Mouse (Mus musculus) E14TG2a.4 (cell line): ENCODE measurements around the gene 1700025B11Rik.

Experiments
- H3K27me3 ChIP-seq: 2 replicates; pipeline ENCODE4 v1.6.1; 2014; ENCODE audit warnings: low read length, control low read depth; ENCODE audit not compliant: insufficient read depth
- H3K36me3 ChIP-seq: 2 replicates; pipeline ENCODE4 v1.6.1; 2014; ENCODE audit warnings: low read length, control low read depth; ENCODE audit not compliant: insufficient read depth
- H3K4me1 ChIP-seq: replicated peaks from 2 replicates; pipeline ENCODE4 v1.6.1; 2014; ENCODE audit warnings: low read depth, low read length, control low read depth
- H3K4me3 ChIP-seq: replicated peaks from 2 replicates; pipeline ENCODE4 v1.5.1; 2014; ENCODE audit warnings: mild to moderate bottlenecking, low read length
- H3K9me3 ChIP-seq: 2 replicates; pipeline ENCODE4 v1.6.1; 2014; ENCODE audit warnings: low read length, control low read depth
- CTCF ChIP-seq: conservative IDR thresholded peaks from 2 replicates; pipeline ENCODE4 v1.5.1; 2014; ENCODE audit warnings: low read length
- NANOG ChIP-seq: IDR thresholded peaks from 2 replicates; pipeline ENCODE4 v1.6.1; 2014; ENCODE audit warnings: borderline replicate concordance, low read length, mixed read lengths
- POU5F1 ChIP-seq: IDR thresholded peaks from 2 replicates; pipeline ENCODE4 v1.6.1; 2014; ENCODE audit warnings: low read length, borderline replicate concordance

Gene 1700025B11Rik

DNA sequence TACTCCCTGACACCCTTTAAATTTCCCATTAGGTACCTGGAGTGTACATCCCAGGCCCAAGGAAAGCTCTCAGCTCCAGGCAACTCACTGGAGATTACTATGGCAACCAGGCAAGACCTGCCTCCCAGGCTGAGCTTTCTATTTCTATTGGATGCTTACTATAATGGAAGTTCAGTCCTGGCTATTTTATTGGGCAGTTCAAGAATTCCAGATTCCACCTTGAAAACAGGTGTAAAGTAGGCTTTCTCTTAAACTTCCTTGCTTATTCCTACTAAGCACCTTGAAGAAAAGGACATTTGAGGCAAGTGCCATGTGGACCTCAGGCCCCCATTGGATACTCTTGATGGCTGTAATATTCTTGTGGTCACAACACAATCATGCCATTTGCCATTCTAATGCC lies at the start of gene 1700025B11Rik:
Gene 1700025B11Rik, minus strand, starts transcription at position 101 of the 400 bp plus-strand sequence.
- TF ChIP-seq POU5F1: no peak
- no peak for TF ChIP-seq CTCF
- TF ChIP-seq NANOG: no peak
- H3K4me1 ChIP-seq: peaks cover 14% of the 10 kb centered on the region
- H3K9me3 ChIP-seq: no peaks in the 10 kb centered on the region
- no peaks in the 10 kb centered on the region for H3K36me3 ChIP-seq
- H3K4me3 ChIP-seq: no peak within 1 kb of the TSS
- H3K27me3 ChIP-seq: no peaks in the 10 kb centered on the region

DNA sequence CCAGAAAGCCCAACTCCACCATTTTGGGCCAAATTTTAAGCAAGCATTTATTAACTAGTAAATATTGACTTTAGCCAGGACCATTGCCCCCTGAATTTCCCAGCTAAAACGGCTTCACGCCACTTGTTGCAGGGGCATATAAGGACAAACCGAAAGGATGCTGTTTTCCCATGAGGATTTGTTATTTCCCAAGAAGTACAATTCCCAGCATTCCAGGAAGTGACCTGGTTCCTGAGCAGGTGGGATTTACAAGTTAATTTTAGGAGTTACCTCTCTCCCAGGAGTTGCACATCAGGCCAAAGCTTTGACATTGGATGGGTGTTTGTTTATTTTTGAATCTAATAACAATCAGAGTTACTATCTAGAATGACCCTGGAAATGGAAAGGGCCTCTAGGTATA lies 44.4 kb upstream of the 1700025B11Rik start:
- Histone ChIP-seq H3K27me3 (no peaks in the 10 kb centered on the region), H3K4me1 (no peaks in the 10 kb centered on the region), H3K36me3 (no peaks in the 10 kb centered on the region), H3K9me3 (no peaks in the 10 kb centered on the region), H3K4me3 (no peak overlapping the region)
- TF ChIP-seq NANOG (no peak), POU5F1 (no peak), CTCF (no peak)

DNA sequence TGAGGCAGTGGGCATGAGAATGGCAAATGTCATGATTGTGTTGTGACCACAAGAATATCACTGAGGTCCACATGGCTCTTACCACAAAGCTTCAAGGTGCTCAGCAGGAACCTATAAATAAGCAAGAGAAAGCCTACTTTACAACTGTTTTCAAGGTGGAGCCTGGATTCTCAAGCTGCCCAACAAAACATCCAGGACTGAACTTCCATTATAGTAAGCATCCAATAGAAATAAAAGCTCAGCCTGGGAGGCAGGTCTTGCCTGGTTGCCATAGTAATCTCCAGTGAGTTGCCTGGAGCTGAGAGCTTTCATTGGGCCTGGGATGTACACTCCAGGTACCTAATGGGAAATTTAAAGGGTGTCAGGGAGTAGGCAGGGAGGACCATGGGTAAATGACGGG lies 37.3 kb upstream of the 1700025B11Rik start, which contains the start of gene Gm36245:
Gene Gm36245, plus strand, starts transcription at position 301 of the 400 bp plus-strand sequence.
- no peaks in the 10 kb centered on the region for H3K9me3 ChIP-seq
- TF ChIP-seq POU5F1 (no peak), NANOG (no peak), CTCF (no peak)
- H3K4me3 ChIP-seq: no peak within 1 kb of the TSS
- H3K4me1 ChIP-seq: no peaks in the 10 kb centered on the region
- H3K27me3 ChIP-seq: no peaks in the 10 kb centered on the region
- no peaks in the 10 kb centered on the region for H3K36me3 ChIP-seq

DNA sequence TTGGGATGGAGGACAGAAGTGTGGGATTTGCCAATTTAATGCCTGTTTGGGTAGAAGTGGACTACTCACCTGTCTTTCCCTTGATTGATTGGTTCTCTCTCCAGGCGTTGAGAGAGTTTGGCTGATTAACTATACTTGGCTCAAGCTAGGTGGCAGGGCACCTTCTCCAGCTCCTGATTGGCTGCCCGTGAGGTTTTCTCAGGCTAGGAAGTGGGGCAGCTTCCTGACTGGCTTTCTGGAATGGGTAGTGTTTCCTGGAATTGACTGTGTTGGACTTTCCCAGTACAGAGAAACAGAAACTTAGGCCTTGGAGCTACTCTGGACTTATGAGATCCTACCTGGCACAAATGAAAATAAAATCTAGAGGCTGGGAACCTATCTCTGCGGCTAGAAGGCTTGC lies 36.7 kb upstream of the 1700025B11Rik start:
- no peak for TF ChIP-seq CTCF
- Histone ChIP-seq H3K4me1 (no peaks in the 10 kb centered on the region), H3K4me3 (no peak overlapping the region), H3K9me3 (no peaks in the 10 kb centered on the region), H3K27me3 (no peaks in the 10 kb centered on the region; the same call in 1 of the 2 replicates), H3K36me3 (no peaks in the 10 kb centered on the region)

DNA sequence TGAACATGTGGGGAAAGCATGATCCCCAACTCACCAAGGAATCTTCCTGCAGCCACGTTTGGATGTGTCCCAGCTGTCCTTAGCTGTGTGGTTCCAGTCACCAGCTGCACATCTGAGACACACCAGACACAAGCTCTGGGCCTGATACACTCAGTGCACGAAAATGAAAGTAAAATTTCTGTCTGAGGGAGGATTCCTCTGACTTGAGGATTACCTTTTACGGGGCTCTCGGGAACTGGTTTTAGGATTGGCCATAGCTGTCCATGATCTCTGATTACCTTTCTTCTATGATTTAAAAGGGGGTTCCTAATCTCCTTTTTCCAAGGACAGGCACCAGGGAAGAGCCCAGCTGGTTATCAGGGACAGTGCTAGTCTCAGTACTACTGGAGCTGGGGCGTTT lies 34.3 kb upstream of the 1700025B11Rik start, which contains the start of gene Apol10b:
Gene Apol10b, minus strand, starts transcription at position 165 of the 400 bp plus-strand sequence.
- no peak for TF ChIP-seq NANOG
- TF ChIP-seq POU5F1: no peak
- no peak for TF ChIP-seq CTCF
- peaks cover 1% of the 10 kb centered on the region; the same call in 1 of the 2 replicates for H3K4me1 ChIP-seq
- H3K4me3 ChIP-seq: no peak within 1 kb of the TSS
- H3K27me3 ChIP-seq: no peaks in the 10 kb centered on the region; the same call in 1 of the 2 replicates
- no peaks in the 10 kb centered on the region for H3K9me3 ChIP-seq
- H3K36me3 ChIP-seq: no peaks in the 10 kb centered on the region

DNA sequence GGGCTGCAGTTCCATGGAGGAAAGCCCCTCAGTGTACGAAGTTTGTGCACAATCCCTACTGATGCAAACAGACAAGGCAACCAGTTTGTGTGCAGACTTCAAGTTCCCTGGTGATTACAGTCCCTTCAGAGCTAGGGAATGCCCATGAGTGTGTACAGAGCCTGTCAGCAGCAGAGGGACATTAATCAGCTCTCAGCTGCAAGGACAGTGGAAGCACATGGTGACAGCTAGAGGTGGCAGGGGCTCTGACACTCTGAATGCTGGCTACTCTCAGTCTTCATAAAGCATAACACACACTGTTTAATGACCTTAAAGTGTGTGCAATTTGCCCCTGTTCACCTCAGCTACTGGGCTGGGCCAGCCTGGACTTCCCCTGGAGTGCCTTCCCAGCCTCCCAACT lies 31.9 kb upstream of the 1700025B11Rik start:
- Histone ChIP-seq H3K36me3 (no peaks in the 10 kb centered on the region), H3K4me1 (peaks cover 3% of the 10 kb centered on the region; the same call in 1 of the 2 replicates), H3K27me3 (no peaks in the 10 kb centered on the region; the same call in 1 of the 2 replicates), H3K4me3 (no peak overlapping the region), H3K9me3 (no peaks in the 10 kb centered on the region)
- TF ChIP-seq CTCF: no peak
- TF ChIP-seq POU5F1: no peak
- TF ChIP-seq NANOG: no peak

DNA sequence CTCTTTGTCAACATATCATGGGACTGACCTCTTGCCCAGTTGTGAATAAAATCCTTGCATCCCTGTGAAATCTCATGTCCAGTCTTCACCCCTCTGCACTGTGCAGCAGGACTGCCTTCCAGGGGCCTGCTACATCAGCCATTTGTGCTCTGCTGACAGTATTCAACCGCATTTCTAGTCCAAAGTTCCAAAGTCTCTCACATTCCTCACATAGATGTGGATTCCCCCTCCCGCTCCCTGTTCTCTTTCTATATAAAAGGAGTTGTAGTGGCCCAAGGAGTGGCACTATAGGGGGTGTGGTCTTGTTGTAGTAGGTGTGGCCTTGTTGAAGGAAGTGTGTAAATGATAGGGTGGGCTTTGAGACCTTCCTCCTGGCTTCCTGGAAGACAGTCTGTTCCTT lies 29.2 kb upstream of the 1700025B11Rik start:
- Histone ChIP-seq H3K9me3 (no peaks in the 10 kb centered on the region), H3K36me3 (no peaks in the 10 kb centered on the region), H3K4me3 (no peak overlapping the region), H3K27me3 (no peaks in the 10 kb centered on the region; the same call in 1 of the 2 replicates), H3K4me1 (peaks cover 3% of the 10 kb centered on the region; the same call in 1 of the 2 replicates)
- TF ChIP-seq CTCF (no peak), POU5F1 (no peak), NANOG (no peak)

DNA sequence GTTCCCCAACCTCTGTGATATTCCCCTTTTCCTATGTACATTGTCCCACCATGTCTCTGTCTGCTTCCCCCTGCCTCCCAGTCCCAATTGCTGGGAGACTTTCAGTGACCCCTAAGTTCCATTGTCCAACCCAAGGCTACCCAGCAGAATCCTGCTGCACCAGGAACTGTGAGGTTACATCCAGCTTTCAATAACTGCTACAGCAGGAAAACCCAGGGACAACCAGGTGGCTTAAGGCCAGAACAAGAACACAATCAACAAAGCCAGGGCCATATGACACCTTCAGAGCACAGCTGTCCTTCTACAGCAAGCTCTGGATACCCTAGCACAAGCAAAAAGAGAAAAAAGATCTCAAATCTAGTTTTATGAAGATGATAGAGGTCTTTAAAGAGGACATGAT lies 27.3 kb upstream of the 1700025B11Rik start:
- H3K4me3 ChIP-seq: no peak overlapping the region
- peaks cover 3% of the 10 kb centered on the region; the same call in 1 of the 2 replicates for H3K27me3 ChIP-seq
- H3K36me3 ChIP-seq: no peaks in the 10 kb centered on the region
- peaks cover 3% of the 10 kb centered on the region; the same call in 1 of the 2 replicates for H3K4me1 ChIP-seq
- no peaks in the 10 kb centered on the region for H3K9me3 ChIP-seq
- TF ChIP-seq POU5F1: no peak
- TF ChIP-seq CTCF: no peak
- no peak for TF ChIP-seq NANOG

DNA sequence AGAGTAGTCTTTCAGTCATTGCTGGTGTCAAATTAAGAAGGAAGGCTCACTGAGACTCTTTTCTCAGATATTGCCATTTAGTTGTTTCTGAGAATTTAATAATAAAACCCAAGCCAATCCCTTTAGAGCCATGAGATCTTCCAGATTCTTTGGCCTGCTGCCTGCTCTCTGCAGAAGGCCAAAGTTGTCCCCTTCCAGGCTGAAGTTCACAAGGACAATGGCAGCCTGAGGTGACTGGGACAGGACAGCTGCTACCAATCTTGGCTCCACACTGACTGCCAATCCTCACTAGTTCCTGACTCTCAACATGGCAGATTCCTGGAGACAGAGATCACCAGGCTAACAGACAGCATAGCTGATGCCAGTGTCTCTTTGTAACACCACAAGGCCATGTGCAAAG lies 25.3 kb upstream of the 1700025B11Rik start:
- 0 out of 2 replicates have a peak, but pooled peaks cover 3% of the 10 kb centered on the region for H3K27me3 ChIP-seq
- no peaks in the 10 kb centered on the region for H3K36me3 ChIP-seq
- peaks cover 3% of the 10 kb centered on the region; the same call in 1 of the 2 replicates for H3K4me1 ChIP-seq
- peaks cover 7% of the 10 kb centered on the region; the same call in 1 of the 2 replicates for H3K9me3 ChIP-seq
- TF ChIP-seq CTCF (no peak), NANOG (no peak), POU5F1 (no peak)
- no peak overlapping the region for H3K4me3 ChIP-seq
